Mouse (Mus musculus): ENCODE measurements around the gene Kif2b. TPM values are rescaled to one million over a fixed set of nuclear protein-coding genes. Genes with fewer than 3 reads are reported as not detected.

Kif2b gene
- polyA plus RNA-seq (2014; fragmentation: Illumina TruSeq; extraction: RNeasy Lipid Tissue Mini Kit (QIAGEN cat#74804); ENCODE audit: low replicate concordance), result not detected

DNA sequence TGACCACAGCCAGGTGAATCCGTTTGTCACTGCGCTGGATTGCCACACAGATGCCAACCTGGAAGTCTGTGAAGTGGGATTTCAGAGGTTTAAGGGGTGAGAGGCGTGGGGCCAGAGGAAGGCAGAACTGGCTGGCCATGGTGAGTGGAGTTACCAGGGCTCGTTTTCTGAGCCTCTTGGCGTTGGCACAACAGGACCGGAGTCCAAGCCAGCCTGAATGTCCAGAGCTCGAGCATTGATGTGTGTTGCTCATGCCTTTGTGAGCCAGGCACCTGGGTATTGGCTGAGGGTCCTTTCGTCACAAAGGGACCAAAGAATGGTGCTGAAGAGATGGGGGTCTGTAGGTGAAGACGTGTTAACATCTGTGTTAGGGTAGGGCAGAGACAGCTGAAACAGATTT lies at the start of gene Kif2b:
Gene Kif2b (minus strand): TSS at position 242 of the 400 bp plus-strand sequence.

